Mouse (Mus musculus): Measurements from ENCODE around the gene Zfyve26.
"Not testable (repeated sequence)": the region's sequence is repeated elsewhere in the genome, so short reads cannot be mapped to it uniquely, and the experiment has no call there.

The Zfyve26 gene

GRCm38 (mm10) chr12:79296126-79296816, at the start of gene Zfyve26:
Gene Zfyve26 (minus strand): TSS chr12:79296304.
- peak; percentile 80 to 90 for DNase-seq (ENCODE audit: low spot score in 2 of 2)

- DNase-seq (ENCODE audit: low spot score in 2 of 2), result no peak
These were observed 45.3 kb upstream of the Zfyve26 start for GRCm38 (mm10) chr12:79341291-79341845.

GRCm38 (mm10) chr12:79340513-79340912, 44.4 kb upstream of the Zfyve26 start:
- no peak for DNase-seq (ENCODE audit: low spot score in 2 of 2)

GRCm38 (mm10) chr12:79338791-79339190, 42.7 kb upstream of the Zfyve26 start:
- no peak for DNase-seq (ENCODE audit: low spot score in 2 of 2)

GRCm38 (mm10) chr12:79331722-79332121, 35.6 kb upstream of the Zfyve26 start:
- DNase-seq (ENCODE audit: low spot score in 2 of 2), result no peak

- no peak for DNase-seq (ENCODE audit: low spot score in 2 of 2)
These were observed 34.5 kb upstream of the Zfyve26 start for GRCm38 (mm10) chr12:79330571-79330970.

- no peak for DNase-seq (ENCODE audit: low spot score in 2 of 2)
These were observed 31.8 kb upstream of the Zfyve26 start for GRCm38 (mm10) chr12:79327868-79328267.

- no peak for DNase-seq (ENCODE audit: low spot score in 2 of 2)
These were observed 30.6 kb upstream of the Zfyve26 start for GRCm38 (mm10) chr12:79326745-79327144.

- no peak for DNase-seq (ENCODE audit: low spot score in 2 of 2)
These were observed 30.1 kb upstream of the Zfyve26 start for GRCm38 (mm10) chr12:79326236-79326635.

GRCm38 (mm10) chr12:79322539-79322938, 26.4 kb upstream of the Zfyve26 start:
- not testable (repeated sequence) for DNase-seq (ENCODE audit: low spot score in 2 of 2)

- no peak for DNase-seq (ENCODE audit: low spot score in 2 of 2)
These were observed 24.8 kb upstream of the Zfyve26 start for GRCm38 (mm10) chr12:79320895-79321294.

GRCm38 (mm10) chr12:79317339-79317738, 21.2 kb upstream of the Zfyve26 start:
- no peak for DNase-seq (ENCODE audit: low spot score in 2 of 2)

- no peak for DNase-seq (ENCODE audit: low spot score in 2 of 2)
These were observed 17.6 kb upstream of the Zfyve26 start for GRCm38 (mm10) chr12:79313721-79314120.

GRCm38 (mm10) chr12:79306013-79306412, 9.9 kb upstream of the Zfyve26 start:
- DNase-seq (ENCODE audit: low spot score in 2 of 2), result no peak

- no peak for DNase-seq (ENCODE audit: low spot score in 2 of 2)
These were observed 9.0 kb upstream of the Zfyve26 start for GRCm38 (mm10) chr12:79305131-79305530.

- DNase-seq (ENCODE audit: low spot score in 2 of 2), result peak in 1 of 2 experiments; percentile 40
These were observed 5.7 kb upstream of the Zfyve26 start for GRCm38 (mm10) chr12:79301802-79302201.

GRCm38 (mm10) chr12:79297884-79298636, 2.0 kb upstream of the Zfyve26 start:
- no peak for DNase-seq (ENCODE audit: low spot score in 2 of 2)

GRCm38 (mm10) chr12:79297121-79297576, 1.0 kb upstream of the Zfyve26 start, which contains the start of gene Rad51b:
Gene Rad51b (plus strand): TSS chr12:79297282.
- peak; percentile 45 to 69 for DNase-seq (ENCODE audit: low spot score in 2 of 2)

- no peak for DNase-seq (ENCODE audit: low spot score in 2 of 2)
These were observed 3.2 kb downstream of the Zfyve26 start for GRCm38 (mm10) chr12:79292874-79293273.

- no peak for DNase-seq (ENCODE audit: low spot score in 2 of 2)
These were observed 13.5 kb downstream of the Zfyve26 start for GRCm38 (mm10) chr12:79282595-79282994.

GRCm38 (mm10) chr12:79279513-79280115, 16.5 kb downstream of the Zfyve26 start:
- no peak for DNase-seq (ENCODE audit: low spot score in 2 of 2)

GRCm38 (mm10) chr12:79272604-79273003, 23.5 kb downstream of the Zfyve26 start:
- no peak for DNase-seq (ENCODE audit: low spot score in 2 of 2)
